Mouse (Mus musculus): ENCODE data around the gene Cnksr3. TPM values are rescaled to one million over a fixed set of nuclear protein-coding genes. Genes with fewer than 3 reads are reported as not detected.

The Cnksr3 gene
- polyA plus RNA-seq, 1 experiment = 11.4 TPM

DNA sequence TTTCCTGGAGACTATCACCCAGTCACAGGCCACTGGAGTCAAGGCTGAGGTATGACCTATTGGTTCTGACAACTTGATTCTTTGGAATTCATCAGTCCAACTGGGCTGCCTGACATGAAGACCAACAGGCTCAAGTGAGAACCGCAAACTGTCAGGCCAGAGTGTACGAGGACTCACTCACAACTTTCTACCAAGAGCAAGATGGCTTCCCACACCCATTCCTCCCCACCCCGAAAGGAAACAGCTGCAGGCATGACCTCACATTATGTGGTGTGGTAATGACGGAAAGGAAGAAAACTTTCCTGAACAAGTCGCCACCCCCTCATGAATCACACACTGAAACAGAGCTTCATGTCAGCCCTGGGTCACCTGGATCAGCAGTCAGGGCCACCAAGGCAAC is 66.4 kb downstream of the Cnksr3 start:
- Histone ChIP-seq H3K4me2 (ENCODE audit: low read depth) (peak overlapping the region; percentile 55), H3K79me2 (ENCODE audit: control insufficient read depth, insufficient read depth) (no peaks in the 10 kb centered on the region), H3K27me3 (ENCODE audit: control insufficient read depth, insufficient read depth, insufficient read length) (no peaks in the 10 kb centered on the region), H3ac (ENCODE audit: control insufficient read depth, insufficient read length) (no peak overlapping the region), H3K4me3 (no peak overlapping the region), H3K36me3 (ENCODE audit: control insufficient read depth, insufficient read depth) (peaks cover 4% of the 10 kb centered on the region)
- no peak for TF ChIP-seq POLR2A (IDR thresholded peaks at IDR 0.05; ENCODE audit: insufficient read length, low read depth)
- TF ChIP-seq POLR2AphosphoS2 (IDR thresholded peaks at IDR 0.05; ENCODE audit: insufficient read length, low read depth) = no peak
- TF ChIP-seq SRF (IDR thresholded peaks at IDR 0.05; ENCODE audit: control insufficient read depth, insufficient read length, low read depth) = no peak
- peak; percentile 36 for TF ChIP-seq TCF3 (IDR thresholded peaks at IDR 0.05; ENCODE audit: insufficient read length, low read depth)
- TF ChIP-seq USF1 (IDR thresholded peaks at IDR 0.05; ENCODE audit: low read depth) = no peak
- TF ChIP-seq CEBPB (IDR thresholded peaks at IDR 0.05; ENCODE audit: insufficient read depth, poor library complexity, severe bottlenecking) = 0 out of 2 replicates have a peak, but pooled peaks have one; percentile 39
- peak; percentile 32 to 94 (median 91) for TF ChIP-seq MYOD1 (IDR thresholded peaks at IDR 0.05; ENCODE audit: control insufficient read depth in 1 of 3, insufficient read length in 2 of 3, low read depth in 2 of 3)
- peak in 2 of 3 experiments; percentile 81 to 86 for TF ChIP-seq MYOG (IDR thresholded peaks at IDR 0.05; ENCODE audit: control insufficient read depth in 1 of 3, insufficient read depth in 1 of 3, insufficient read length in 2 of 3, low read depth in 2 of 3)
- TF ChIP-seq E2F4 (IDR thresholded peaks at IDR 0.05; ENCODE audit: insufficient read depth) = no peak
- peak; percentile 86 for TF ChIP-seq TCF12 (IDR thresholded peaks at IDR 0.05; ENCODE audit: insufficient read depth, poor library complexity, severe bottlenecking)
- no peak for TF ChIP-seq MAX (IDR thresholded peaks at IDR 0.05; ENCODE audit: low read depth)

DNA sequence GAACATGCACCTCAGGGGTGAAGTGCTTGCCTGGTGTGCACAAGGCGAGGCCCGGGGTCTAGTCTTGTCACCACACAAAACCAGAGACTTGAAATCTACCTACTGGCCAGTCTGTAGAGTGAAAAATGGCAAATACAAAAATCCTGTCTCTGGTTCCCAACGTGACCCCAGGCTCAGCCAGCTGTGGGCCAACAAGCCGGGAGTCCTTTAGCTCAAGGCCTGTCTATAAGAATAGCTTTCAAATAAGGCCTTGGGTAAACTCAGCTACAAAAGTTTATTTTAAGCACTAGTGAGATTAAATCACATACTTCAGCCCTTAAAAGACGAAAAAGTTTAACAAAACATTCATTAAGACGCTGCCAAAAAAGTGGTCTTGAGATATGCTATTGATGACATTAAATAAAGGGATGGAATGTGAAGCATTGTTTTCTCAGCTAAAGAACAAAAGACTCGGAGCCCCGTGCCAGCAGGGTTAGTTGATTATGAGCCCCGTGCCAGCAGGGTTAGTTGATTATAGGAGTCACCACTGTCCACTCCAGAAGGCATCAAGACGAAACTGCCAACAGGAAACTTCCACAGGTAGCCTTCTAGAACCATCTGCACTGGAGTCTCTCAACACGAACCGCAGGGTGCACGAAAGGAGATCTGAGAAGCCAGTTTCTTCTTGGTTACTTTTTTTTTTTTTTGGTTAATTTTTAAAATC is 67.8 kb downstream of the Cnksr3 start:
- TF ChIP-seq MAX (IDR thresholded peaks at IDR 0.05; ENCODE audit: low read depth) (no peak), SRF (IDR thresholded peaks at IDR 0.05; ENCODE audit: control insufficient read depth, insufficient read length, low read depth) (no peak), TCF12 (IDR thresholded peaks at IDR 0.05; ENCODE audit: insufficient read depth, poor library complexity, severe bottlenecking) (no peak), POLR2A (IDR thresholded peaks at IDR 0.05; ENCODE audit: insufficient read length, low read depth) (no peak), E2F4 (IDR thresholded peaks at IDR 0.05; ENCODE audit: insufficient read depth) (no peak), CEBPB (IDR thresholded peaks at IDR 0.05; ENCODE audit: insufficient read depth, poor library complexity, severe bottlenecking) (no peak), USF1 (IDR thresholded peaks at IDR 0.05; ENCODE audit: low read depth) (no peak)
- Histone ChIP-seq H3K79me2 (ENCODE audit: control insufficient read depth, insufficient read depth) (no peaks in the 10 kb centered on the region), H3K36me3 (ENCODE audit: control insufficient read depth, insufficient read depth) (peaks cover 4% of the 10 kb centered on the region), H3K4me3 (no peak overlapping the region), H3K4me2 (ENCODE audit: low read depth) (no peak overlapping the region), H3K27me3 (ENCODE audit: control insufficient read depth, insufficient read depth, insufficient read length) (no peaks in the 10 kb centered on the region), H3ac (ENCODE audit: control insufficient read depth, insufficient read length) (no peak overlapping the region)

DNA sequence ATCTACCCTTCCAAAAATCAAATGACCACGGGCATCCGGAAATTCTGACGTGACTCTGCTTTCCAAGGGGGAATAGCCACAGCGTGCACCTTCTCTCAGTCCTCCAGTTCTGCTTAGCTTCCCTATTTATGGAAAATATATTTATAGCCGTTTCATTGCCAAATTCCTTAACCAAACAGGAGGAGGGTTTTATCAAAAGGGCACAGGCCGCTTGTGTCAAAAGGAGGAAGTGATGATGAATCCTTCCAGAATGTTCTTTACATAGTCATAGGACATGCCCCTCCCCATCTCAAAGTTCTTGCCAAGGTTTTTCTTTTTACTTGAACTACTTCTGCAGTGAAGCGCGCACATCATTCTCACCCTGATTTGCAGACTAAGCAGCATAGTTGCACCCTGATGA is 69.8 kb downstream of the Cnksr3 start:
- Histone ChIP-seq H3K27me3 (ENCODE audit: control insufficient read depth, insufficient read depth, insufficient read length) (no peaks in the 10 kb centered on the region), H3ac (ENCODE audit: control insufficient read depth, insufficient read length) (no peak overlapping the region), H3K36me3 (ENCODE audit: control insufficient read depth, insufficient read depth) (peaks cover 4% of the 10 kb centered on the region), H3K4me3 (no peak overlapping the region), H3K79me2 (ENCODE audit: control insufficient read depth, insufficient read depth) (no peaks in the 10 kb centered on the region), H3K4me2 (ENCODE audit: low read depth) (no peak overlapping the region)
- TF ChIP-seq MAX (IDR thresholded peaks at IDR 0.05; ENCODE audit: low read depth) = no peak
- TF ChIP-seq MYOD1 (IDR thresholded peaks at IDR 0.05; ENCODE audit: control insufficient read depth in 1 of 3, insufficient read length in 2 of 3, low read depth in 2 of 3) = no peak
- TF ChIP-seq MYOG (IDR thresholded peaks at IDR 0.05; ENCODE audit: control insufficient read depth in 1 of 3, insufficient read depth in 1 of 3, insufficient read length in 2 of 3, low read depth in 2 of 3) = no peak
- TF ChIP-seq USF1 (IDR thresholded peaks at IDR 0.05; ENCODE audit: low read depth) = no peak
- TF ChIP-seq REST (IDR thresholded peaks at IDR 0.05; ENCODE audit: insufficient read depth, insufficient read length) = no peak

DNA sequence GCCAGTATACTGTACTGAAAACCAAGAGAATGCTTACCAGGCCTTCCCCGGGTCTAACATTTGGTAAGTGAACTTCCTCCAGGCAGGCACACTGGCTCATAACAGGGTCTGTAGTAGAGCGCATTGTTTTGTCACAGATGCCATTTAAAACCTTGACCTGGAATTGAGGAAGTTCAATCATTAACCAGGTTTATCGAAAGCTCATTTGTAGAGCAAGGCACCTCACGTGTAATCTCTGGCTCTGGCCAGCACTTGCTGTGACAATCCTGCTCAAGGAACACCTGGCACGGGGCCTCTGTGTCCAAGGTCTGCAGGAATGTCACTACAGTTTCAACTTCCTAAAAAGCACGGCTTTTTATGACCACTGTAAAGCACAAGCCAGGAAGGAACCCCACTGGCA is 71.8 kb downstream of the Cnksr3 start:
- Histone ChIP-seq H3K79me2 (ENCODE audit: control insufficient read depth, insufficient read depth) (no peaks in the 10 kb centered on the region), H3K4me2 (ENCODE audit: low read depth) (no peak overlapping the region), H3K36me3 (ENCODE audit: control insufficient read depth, insufficient read depth) (peaks cover 4% of the 10 kb centered on the region), H3ac (ENCODE audit: control insufficient read depth, insufficient read length) (no peak overlapping the region), H3K4me3 (no peak overlapping the region), H3K27me3 (ENCODE audit: control insufficient read depth, insufficient read depth, insufficient read length) (no peaks in the 10 kb centered on the region)
- no peak for TF ChIP-seq MYOG (IDR thresholded peaks at IDR 0.05; ENCODE audit: control insufficient read depth in 1 of 3, insufficient read depth in 1 of 3, insufficient read length in 2 of 3, low read depth in 2 of 3)
- no peak for TF ChIP-seq E2F4 (IDR thresholded peaks at IDR 0.05; ENCODE audit: insufficient read depth)
- no peak for TF ChIP-seq TCF3 (IDR thresholded peaks at IDR 0.05; ENCODE audit: insufficient read length, low read depth)
- no peak for TF ChIP-seq TCF12 (IDR thresholded peaks at IDR 0.05; ENCODE audit: insufficient read depth, poor library complexity, severe bottlenecking)
- TF ChIP-seq POLR2AphosphoS2 (IDR thresholded peaks at IDR 0.05; ENCODE audit: insufficient read length, low read depth) = no peak
- no peak for TF ChIP-seq MAX (IDR thresholded peaks at IDR 0.05; ENCODE audit: low read depth)

DNA sequence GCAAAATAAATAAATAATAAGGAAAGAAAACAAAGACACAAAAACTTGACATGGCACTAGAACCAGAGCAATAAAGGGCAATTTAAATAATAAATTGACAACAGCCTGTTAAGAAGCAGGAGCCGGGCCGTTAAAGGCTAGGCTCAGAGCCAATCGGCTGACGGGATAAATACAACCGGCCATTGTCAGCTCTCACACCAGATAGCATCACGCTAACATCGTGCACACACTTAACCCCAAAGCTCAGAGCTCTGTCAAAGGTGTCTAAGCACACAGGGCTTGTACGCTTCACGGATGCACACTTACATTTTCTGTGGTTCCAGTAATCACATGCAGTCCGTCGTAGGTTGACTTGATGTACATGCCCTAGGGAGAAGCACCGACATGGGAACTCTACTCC is 74.0 kb downstream of the Cnksr3 start:
- H3K4me2 ChIP-seq (ENCODE audit: low read depth) = no peak overlapping the region
- no peak overlapping the region for H3ac ChIP-seq (ENCODE audit: control insufficient read depth, insufficient read length)
- no peaks in the 10 kb centered on the region for H3K79me2 ChIP-seq (ENCODE audit: control insufficient read depth, insufficient read depth)
- no peak overlapping the region for H3K4me3 ChIP-seq
- no peaks in the 10 kb centered on the region for H3K27me3 ChIP-seq (ENCODE audit: control insufficient read depth, insufficient read depth, insufficient read length)
- peaks cover 7% of the 10 kb centered on the region for H3K36me3 ChIP-seq (ENCODE audit: control insufficient read depth, insufficient read depth)
- TF ChIP-seq POLR2AphosphoS2 (IDR thresholded peaks at IDR 0.05; ENCODE audit: insufficient read length, low read depth) (no peak), REST (IDR thresholded peaks at IDR 0.05; ENCODE audit: insufficient read depth, insufficient read length) (no peak), SRF (IDR thresholded peaks at IDR 0.05; ENCODE audit: control insufficient read depth, insufficient read length, low read depth) (no peak), MAX (IDR thresholded peaks at IDR 0.05; ENCODE audit: low read depth) (no peak), MYOG (IDR thresholded peaks at IDR 0.05; ENCODE audit: control insufficient read depth in 1 of 3, insufficient read depth in 1 of 3, insufficient read length in 2 of 3, low read depth in 2 of 3) (no peak), MYOD1 (IDR thresholded peaks at IDR 0.05; ENCODE audit: control insufficient read depth in 1 of 3, insufficient read length in 2 of 3, low read depth in 2 of 3) (no peak), CEBPB (IDR thresholded peaks at IDR 0.05; ENCODE audit: insufficient read depth, poor library complexity, severe bottlenecking) (no peak), TCF12 (IDR thresholded peaks at IDR 0.05; ENCODE audit: insufficient read depth, poor library complexity, severe bottlenecking) (no peak), E2F4 (IDR thresholded peaks at IDR 0.05; ENCODE audit: insufficient read depth) (no peak), USF1 (IDR thresholded peaks at IDR 0.05; ENCODE audit: low read depth) (no peak), POLR2A (IDR thresholded peaks at IDR 0.05; ENCODE audit: insufficient read length, low read depth) (no peak), TCF3 (IDR thresholded peaks at IDR 0.05; ENCODE audit: insufficient read length, low read depth) (no peak)

Measured in myocyte (in vitro differentiated cells).